Mouse (Mus musculus): ENCODE results near the gene Mmp8. TPM values are rescaled to one million over a fixed set of nuclear protein-coding genes. Genes with fewer than 3 reads are reported as not detected.

Gene Mmp8
- total and polyA plus RNA-seq, 2 experiments from 2014 or later = 0.15 TPM; not detected in 1

GRCm38 (mm10) chr9:7567923-7568322, 9.7 kb downstream of the Mmp8 start:
- no peaks in the 10 kb centered on the region for H3K36me3 ChIP-seq (ENCODE audit: insufficient read depth, low read length)
- H3K9ac ChIP-seq (replicated peaks; ENCODE audit: low read length) = no peak overlapping the region
- no peak for TF ChIP-seq CTCF (IDR thresholded peaks at IDR 0.05; ENCODE audit: low read depth)
- ATAC-seq = no peak
- H3K27me3 ChIP-seq (ENCODE audit: insufficient read depth, low read length) = no peaks in the 10 kb centered on the region
- H3K4me2 ChIP-seq (ENCODE audit: low read depth, low read length) = no peak overlapping the region
- no peak overlapping the region for H3K27ac ChIP-seq
- no peaks in the 10 kb centered on the region for H3K4me1 ChIP-seq (ENCODE audit: insufficient read depth, low read length)
- no peak for DNase-seq (ENCODE audit: low spot score)
- H3K4me3 ChIP-seq (ENCODE audit: low read length) = no peak overlapping the region
- no peaks in the 10 kb centered on the region for H3K9me3 ChIP-seq (ENCODE audit: low read length)
- 78% methylated on average over 2 of the region's 2 CpGs for WGBS

- Histone ChIP-seq H3K27ac (no peak overlapping the region), H3K27me3 (ENCODE audit: insufficient read depth, low read length) (no peaks in the 10 kb centered on the region), H3K9me3 (ENCODE audit: low read length) (no peaks in the 10 kb centered on the region), H3K36me3 (ENCODE audit: insufficient read depth, low read length) (no peaks in the 10 kb centered on the region), H3K4me3 (ENCODE audit: low read length) (no peak overlapping the region), H3K4me1 (ENCODE audit: insufficient read depth, low read length) (no peaks in the 10 kb centered on the region), H3K4me2 (ENCODE audit: low read depth, low read length) (no peak overlapping the region), H3K9ac (replicated peaks; ENCODE audit: low read length) (no peak overlapping the region)
- DNase-seq (ENCODE audit: low spot score) (no peak), ATAC-seq (no peak)
- TF ChIP-seq CTCF (IDR thresholded peaks at IDR 0.05; ENCODE audit: low read depth) = no peak
- 95% methylated on average over 1 of the region's 1 CpGs for WGBS
Measured at GRCm38 (mm10) chr9:7570485-7570884, 12.2 kb downstream of the Mmp8 start.

GRCm38 (mm10) chr9:7571162-7571561, 12.9 kb downstream of the Mmp8 start, which contains the start of gene Mmp27:
Gene Mmp27 (plus strand): TSS chr9:7571396.
- DNase-seq (ENCODE audit: low spot score) (no peak), ATAC-seq (no peak)
- Histone ChIP-seq H3K9ac (replicated peaks; ENCODE audit: low read length) (no peak within 1 kb of the TSS), H3K4me1 (ENCODE audit: insufficient read depth, low read length) (no peaks in the 10 kb centered on the region), H3K9me3 (ENCODE audit: low read length) (no peaks in the 10 kb centered on the region), H3K27ac (no peak within 1 kb of the TSS), H3K27me3 (ENCODE audit: insufficient read depth, low read length) (no peaks in the 10 kb centered on the region), H3K4me2 (ENCODE audit: low read depth, low read length) (no peak within 1 kb of the TSS), H3K36me3 (ENCODE audit: insufficient read depth, low read length) (no peaks in the 10 kb centered on the region), H3K4me3 (ENCODE audit: low read length) (no peak within 1 kb of the TSS)
- TF ChIP-seq CTCF (IDR thresholded peaks at IDR 0.05; ENCODE audit: low read depth) = no peak
- WGBS = 77% methylated on average over 4 of the region's 4 CpGs

GRCm38 (mm10) chr9:7572188-7572587, 13.9 kb downstream of the Mmp8 start:
- H3K9ac ChIP-seq (replicated peaks; ENCODE audit: low read length) = no peak overlapping the region
- no peaks in the 10 kb centered on the region for H3K27me3 ChIP-seq (ENCODE audit: insufficient read depth, low read length)
- no peaks in the 10 kb centered on the region for H3K36me3 ChIP-seq (ENCODE audit: insufficient read depth, low read length)
- no peaks in the 10 kb centered on the region for H3K4me1 ChIP-seq (ENCODE audit: insufficient read depth, low read length)
- no peak for TF ChIP-seq CTCF (IDR thresholded peaks at IDR 0.05; ENCODE audit: low read depth)
- ATAC-seq (no peak), DNase-seq (ENCODE audit: low spot score) (no peak)
- 84% methylated on average over 7 of the region's 7 CpGs for WGBS
- no peak overlapping the region for H3K4me3 ChIP-seq (ENCODE audit: low read length)
- H3K27ac ChIP-seq = no peak overlapping the region
- no peaks in the 10 kb centered on the region for H3K9me3 ChIP-seq (ENCODE audit: low read length)
- H3K4me2 ChIP-seq (ENCODE audit: low read depth, low read length) = no peak overlapping the region

GRCm38 (mm10) chr9:7572663-7573308, 14.5 kb downstream of the Mmp8 start:
- Histone ChIP-seq H3K36me3 (ENCODE audit: insufficient read depth, low read length) (no peaks in the 10 kb centered on the region), H3K4me1 (ENCODE audit: insufficient read depth, low read length) (no peaks in the 10 kb centered on the region), H3K4me3 (ENCODE audit: low read length) (no peak overlapping the region), H3K27me3 (ENCODE audit: insufficient read depth, low read length) (no peaks in the 10 kb centered on the region), H3K9ac (replicated peaks; ENCODE audit: low read length) (no peak overlapping the region), H3K9me3 (ENCODE audit: low read length) (no peaks in the 10 kb centered on the region), H3K4me2 (ENCODE audit: low read depth, low read length) (no peak overlapping the region), H3K27ac (no peak overlapping the region)
- ATAC-seq (no peak), DNase-seq (ENCODE audit: low spot score) (no peak)
- 74% methylated on average over 2 of the region's 2 CpGs for WGBS
- no peak for TF ChIP-seq CTCF (IDR thresholded peaks at IDR 0.05; ENCODE audit: low read depth)

- Histone ChIP-seq H3K27ac (no peak overlapping the region), H3K36me3 (ENCODE audit: insufficient read depth, low read length) (no peaks in the 10 kb centered on the region), H3K27me3 (ENCODE audit: insufficient read depth, low read length) (no peaks in the 10 kb centered on the region), H3K4me1 (ENCODE audit: insufficient read depth, low read length) (no peaks in the 10 kb centered on the region), H3K4me2 (ENCODE audit: low read depth, low read length) (no peak overlapping the region), H3K4me3 (ENCODE audit: low read length) (no peak overlapping the region), H3K9me3 (ENCODE audit: low read length) (no peaks in the 10 kb centered on the region), H3K9ac (replicated peaks; ENCODE audit: low read length) (no peak overlapping the region)
- WGBS = 75% methylated on average over 3 of the region's 3 CpGs
- ATAC-seq = no peak
- TF ChIP-seq CTCF (IDR thresholded peaks at IDR 0.05; ENCODE audit: low read depth) = no peak
- no peak for DNase-seq (ENCODE audit: low spot score)
Measured at GRCm38 (mm10) chr9:7575526-7575925, 17.3 kb downstream of the Mmp8 start.

GRCm38 (mm10) chr9:7577371-7577770, 19.1 kb downstream of the Mmp8 start:
- Histone ChIP-seq H3K4me3 (ENCODE audit: low read length) (no peak overlapping the region), H3K9ac (replicated peaks; ENCODE audit: low read length) (no peak overlapping the region), H3K27ac (no peak overlapping the region), H3K36me3 (ENCODE audit: insufficient read depth, low read length) (no peaks in the 10 kb centered on the region), H3K27me3 (ENCODE audit: insufficient read depth, low read length) (no peaks in the 10 kb centered on the region), H3K9me3 (ENCODE audit: low read length) (no peaks in the 10 kb centered on the region), H3K4me1 (ENCODE audit: insufficient read depth, low read length) (no peaks in the 10 kb centered on the region), H3K4me2 (ENCODE audit: low read depth, low read length) (no peak overlapping the region)
- 96% methylated on average over 2 of the region's 2 CpGs for WGBS
- DNase-seq (ENCODE audit: low spot score) = no peak
- no peak for TF ChIP-seq CTCF (IDR thresholded peaks at IDR 0.05; ENCODE audit: low read depth)
- no peak for ATAC-seq

Measured in hindbrain, postnatal 0 days (tissue).